Mouse (Mus musculus): Measurements from ENCODE around the gene Fam155a.

DNA sequence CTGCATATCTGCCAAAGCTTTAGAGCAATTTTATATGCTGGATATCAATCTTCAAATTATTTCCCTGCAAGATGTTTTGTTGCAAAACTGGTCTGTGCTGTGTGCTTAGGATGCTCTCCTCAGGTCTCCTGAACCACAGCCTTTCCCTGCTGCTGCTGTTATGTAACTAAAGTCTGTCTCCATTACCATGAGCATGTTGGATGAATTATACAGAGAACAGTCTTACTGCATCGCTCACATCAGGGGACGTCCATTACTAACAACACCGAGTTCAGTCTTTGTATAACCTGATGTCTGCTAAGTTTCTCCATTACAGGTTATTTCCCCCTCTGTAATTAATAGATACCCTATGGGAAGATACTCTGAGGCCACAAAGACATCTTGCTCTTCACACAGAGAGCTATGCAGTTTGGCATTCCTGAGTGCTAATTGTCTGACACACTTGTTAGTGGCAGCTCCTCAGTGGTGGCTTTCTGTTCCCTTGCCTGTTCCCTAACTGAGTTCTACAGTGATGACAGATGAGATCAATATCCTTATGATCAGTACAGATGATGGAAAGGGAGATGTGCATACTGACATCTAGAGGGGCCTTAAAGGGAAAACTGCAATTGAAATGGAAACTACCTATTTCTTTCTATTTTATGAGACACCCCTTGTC is 372.2 kb downstream of the Fam155a start:
- no peak for TF ChIP-seq POLR2A (IDR thresholded peaks at IDR 0.05; ENCODE audit: low read depth, low read length)
- TF ChIP-seq CTCF (IDR thresholded peaks at IDR 0.05; ENCODE audit: extremely low read depth, insufficient read length, insufficient replicate concordance, low read depth, low read length), result no peak
